Mouse (Mus musculus) brown adipose tissue, adult 24 weeks (tissue): ENCODE data around the gene Baz1a. TPM values are rescaled to one million over a fixed set of nuclear protein-coding genes. Genes with fewer than 3 reads are reported as not detected.
A peak's percentile ranks its signal among the peaks of the same experiment; 100 is the strongest.
"Not testable (repeated sequence)": the region's sequence is repeated elsewhere in the genome, so short reads cannot be mapped to it uniquely, and the experiment has no call there.

Experiments used
- H3K27ac ChIP-seq: fragments of 200-500 bp; replicated peaks from 2 replicates; pipeline ENCODE4 v1.5.1; 2012; ENCODE audit warnings: low read depth, mild to moderate bottlenecking, low read length
- H3K4me1 ChIP-seq: fragments of 200-500 bp; 2 replicates; pipeline ENCODE4 v1.6.1; 2012; ENCODE audit warnings: low read length, mixed read lengths; ENCODE audit not compliant: control insufficient read depth, insufficient read depth, insufficient read length
- H3K4me3 ChIP-seq: fragments of 200-500 bp; 2 replicates; pipeline ENCODE4 v1.5.1; 2012; ENCODE audit warnings: low read depth, mild to moderate bottlenecking, low read length, moderate library complexity; ENCODE audit not compliant: insufficient read depth
- polyA plus RNA-seq: library from polyadenylated mRNA; stranded (reverse); fragments of >200 nt; gene quantifications from 2 replicates; pipeline ENCODE4 v1.2.4, GENCODE M21; 2012; ENCODE audit not compliant: missing spikeins, insufficient read depth, insufficient read length

Baz1a gene
- polyA plus RNA-seq, 1 experiment = 3.6 TPM

GRCm38 (mm10) chr12:55023284-55023683 is 9.1 kb upstream of the Baz1a start:
- no peak overlapping the region for H3K27ac ChIP-seq
- no peaks in the 10 kb centered on the region for H3K4me1 ChIP-seq
- H3K4me3 ChIP-seq = no peak overlapping the region

- H3K4me3 ChIP-seq = no peak overlapping the region
- H3K27ac ChIP-seq = peak overlapping the region; percentile 66
- no peaks in the 10 kb centered on the region for H3K4me1 ChIP-seq
These were observed 5.3 kb upstream of the Baz1a start for GRCm38 (mm10) chr12:55019421-55019877.

DNA sequence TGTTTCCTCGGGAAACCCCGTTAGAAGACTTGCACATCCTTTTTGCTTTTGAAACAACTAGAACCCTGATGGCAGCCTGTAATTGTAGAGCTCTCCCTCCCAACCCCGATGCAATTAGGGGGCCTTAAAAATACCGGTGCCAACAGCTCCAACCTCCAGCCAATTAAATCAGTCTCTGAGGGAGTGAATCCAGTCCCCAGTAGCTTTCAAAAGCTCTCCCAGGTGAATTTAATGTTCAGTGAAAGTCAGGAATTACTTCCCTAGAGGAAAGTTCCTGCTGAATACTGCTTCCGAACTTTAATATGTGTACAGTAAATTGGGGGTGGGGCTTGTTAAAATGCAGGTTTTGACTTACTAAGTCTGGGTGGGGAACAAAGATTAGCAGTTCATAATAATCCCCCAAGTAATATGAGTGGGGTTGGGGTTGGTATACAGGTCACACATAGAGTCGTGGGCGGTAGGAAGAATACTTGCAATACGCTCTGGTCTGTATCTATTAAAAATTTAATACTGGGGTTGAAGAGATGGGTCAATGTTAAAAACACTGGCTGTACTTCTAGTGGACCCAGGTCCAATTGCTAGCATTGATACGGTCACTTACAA is 3.1 kb upstream of the Baz1a start:
- H3K4me1 ChIP-seq = no peaks in the 10 kb centered on the region
- no peak overlapping the region for H3K4me3 ChIP-seq
- H3K27ac ChIP-seq = no peak overlapping the region

GRCm38 (mm10) chr12:55016339-55017118 is 2.4 kb upstream of the Baz1a start:
- Histone ChIP-seq H3K4me3 (no peak overlapping the region), H3K27ac (no peak overlapping the region), H3K4me1 (no peaks in the 10 kb centered on the region)

DNA sequence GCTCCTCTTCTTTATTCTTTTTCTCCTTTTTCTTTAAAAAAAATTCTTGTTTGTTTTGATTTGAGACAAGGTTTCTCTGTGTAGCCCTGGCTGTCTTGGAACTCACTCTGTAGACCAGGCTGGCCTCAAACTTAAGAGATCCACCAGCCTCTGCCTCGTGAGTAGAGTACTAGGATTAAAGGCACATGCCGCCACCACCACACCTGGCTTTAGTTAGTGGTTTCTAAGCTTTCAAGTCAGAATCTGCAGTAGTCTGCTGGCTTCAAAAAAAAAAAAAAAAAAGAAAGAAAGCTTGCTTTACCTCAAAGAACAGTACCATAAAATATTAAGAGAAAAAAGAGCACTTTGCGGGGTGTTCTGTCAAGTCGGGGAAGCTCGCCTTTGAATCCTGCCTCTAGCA is 1.3 kb upstream of the Baz1a start:
- no peaks in the 10 kb centered on the region for H3K4me1 ChIP-seq
- no peak overlapping the region for H3K4me3 ChIP-seq
- no peak overlapping the region for H3K27ac ChIP-seq

DNA sequence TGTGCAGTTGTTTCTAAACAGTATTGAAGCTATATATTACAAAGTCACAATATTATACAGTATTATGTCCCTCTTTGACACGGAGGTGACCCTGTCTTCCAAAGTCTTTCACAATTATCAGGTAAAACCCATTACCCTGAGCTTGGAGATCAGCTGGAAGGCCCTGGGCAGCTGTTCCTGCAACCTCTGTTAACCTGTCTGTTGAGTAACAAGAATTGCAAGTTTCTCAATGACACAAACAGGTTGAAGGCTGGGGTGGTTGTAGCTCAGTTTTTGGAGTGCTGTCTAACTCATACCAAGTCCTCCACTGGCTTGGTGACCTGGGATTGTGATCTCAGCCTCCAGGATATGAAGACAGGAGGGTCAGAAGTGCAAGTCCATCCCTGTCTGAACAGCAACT is 1.1 kb downstream of the Baz1a start:
- Histone ChIP-seq H3K27ac (no peak overlapping the region), H3K4me1 (no peaks in the 10 kb centered on the region), H3K4me3 (no peak overlapping the region)

DNA sequence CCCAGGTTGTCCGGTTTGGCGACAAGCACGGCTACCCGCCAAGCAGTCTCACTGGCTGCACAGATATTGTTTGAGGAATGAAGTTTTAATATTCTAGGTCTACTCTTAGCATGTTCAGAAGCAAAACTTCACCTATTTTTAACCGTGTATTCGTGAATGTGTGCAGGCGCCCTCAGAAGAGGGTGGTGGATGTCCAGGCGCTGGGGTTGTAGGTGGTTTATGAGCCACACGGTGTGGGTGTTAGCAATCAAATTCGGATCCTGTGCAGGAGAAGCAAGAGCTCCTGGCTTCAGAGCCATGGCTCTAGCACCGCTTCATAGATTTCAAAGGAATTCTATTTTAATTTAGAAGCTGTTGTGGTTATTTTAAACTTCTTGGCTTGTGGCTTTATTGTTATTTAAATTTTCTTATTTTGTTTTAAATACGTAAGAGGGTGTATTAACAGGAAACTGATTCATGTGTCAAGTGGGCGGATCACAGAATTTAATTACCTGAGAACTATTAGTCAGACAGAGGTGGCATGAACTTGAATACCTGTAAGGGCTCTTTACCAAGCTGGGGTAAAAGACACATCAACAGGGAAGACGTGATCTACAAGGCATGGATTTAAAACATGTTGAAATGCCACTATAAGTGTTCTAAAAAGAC is 6.7 kb downstream of the Baz1a start:
- no peaks in the 10 kb centered on the region for H3K4me1 ChIP-seq
- H3K4me3 ChIP-seq = no peak overlapping the region
- no peak overlapping the region for H3K27ac ChIP-seq

- Histone ChIP-seq H3K4me3 (no peak overlapping the region), H3K4me1 (no peaks in the 10 kb centered on the region), H3K27ac (no peak overlapping the region)
These were observed 8.1 kb downstream of the Baz1a start for GRCm38 (mm10) chr12:55006071-55006470.

DNA sequence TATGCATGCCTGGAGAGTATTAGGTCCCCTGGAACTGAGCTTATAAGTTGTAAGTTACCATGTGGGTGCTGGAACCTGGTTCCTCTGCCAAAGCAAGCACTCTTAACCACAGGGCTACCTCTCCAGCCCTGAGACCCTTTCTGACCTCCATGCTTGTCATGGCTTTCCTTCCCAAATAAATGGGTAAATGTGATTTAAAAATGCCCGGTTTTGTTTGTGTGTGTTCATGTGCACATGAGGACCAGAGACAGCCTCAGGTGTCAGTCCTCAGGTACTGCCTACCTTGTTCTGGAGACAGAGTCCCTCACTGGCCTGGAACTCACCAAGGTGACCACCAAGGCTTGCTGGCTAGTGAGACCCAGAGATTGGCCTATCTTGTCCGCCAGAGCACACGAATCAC is 9.8 kb downstream of the Baz1a start:
- no peak overlapping the region for H3K4me3 ChIP-seq
- H3K4me1 ChIP-seq = no peaks in the 10 kb centered on the region

GRCm38 (mm10) chr12:55003843-55004242 is 10.3 kb downstream of the Baz1a start:
- no peaks in the 10 kb centered on the region for H3K4me1 ChIP-seq
- H3K27ac ChIP-seq = no peak overlapping the region
- no peak overlapping the region for H3K4me3 ChIP-seq

More for the DNA sequence above, 9.8 kb downstream of the Baz1a start:
- no peak overlapping the region for H3K27ac ChIP-seq

DNA sequence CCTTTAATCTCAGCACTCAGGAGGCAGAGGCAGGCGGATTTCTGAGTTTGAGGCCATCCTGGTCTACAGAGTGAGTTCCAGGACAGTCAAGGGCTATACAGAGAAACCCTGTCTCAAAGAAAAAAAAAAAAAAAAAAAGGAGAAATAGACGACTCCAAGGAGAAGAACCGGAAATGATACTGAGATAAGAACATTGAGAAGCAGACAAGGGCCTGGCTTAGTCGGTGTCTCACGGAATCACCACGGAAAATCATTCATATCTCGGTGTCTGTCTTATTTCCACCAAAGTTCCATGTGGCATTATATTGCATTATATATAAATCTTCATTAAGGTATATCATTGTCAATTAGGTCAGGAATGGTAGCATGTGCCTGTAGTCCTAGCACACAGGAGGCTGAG is 11.6 kb downstream of the Baz1a start:
- H3K4me1 ChIP-seq, H3K4me3 ChIP-seq, H3K27ac ChIP-seq: not testable (repeated sequence)

DNA sequence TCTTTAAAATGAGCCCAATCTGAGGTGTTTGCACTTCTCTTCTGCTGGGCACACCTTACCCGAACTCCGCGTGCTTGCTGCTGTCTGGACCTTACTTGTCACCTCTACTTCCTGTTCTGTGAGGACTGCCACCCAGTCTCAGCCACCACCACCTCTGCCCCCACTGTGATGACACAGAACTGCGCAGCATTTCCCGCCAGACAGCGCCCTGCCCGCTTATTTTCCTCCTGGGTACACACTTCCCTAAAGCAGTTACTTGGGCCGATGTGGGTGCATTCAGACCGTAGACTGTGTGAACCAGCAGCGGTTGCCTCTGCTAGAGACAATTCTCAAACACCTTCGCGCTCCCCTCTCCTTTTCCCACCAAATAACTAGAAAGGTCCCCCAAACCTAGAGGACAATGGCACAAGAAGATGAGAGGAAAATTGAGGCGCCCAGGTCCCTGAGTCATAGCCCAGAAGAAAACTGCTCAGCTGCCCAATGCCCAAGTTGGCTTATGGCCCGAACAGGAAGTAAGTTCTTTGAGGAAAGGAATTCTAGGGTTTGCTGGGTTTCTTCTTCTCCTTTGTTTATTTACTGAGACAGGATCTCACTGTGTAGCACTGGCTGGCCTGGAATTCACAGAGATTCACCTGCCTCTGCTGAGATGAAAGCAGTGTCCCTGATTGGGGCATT is 15.0 kb downstream of the Baz1a start:
- no peak overlapping the region; the same call in 1 of the 2 replicates for H3K27ac ChIP-seq
- H3K4me1 ChIP-seq = no peaks in the 10 kb centered on the region
- no peak overlapping the region for H3K4me3 ChIP-seq

GRCm38 (mm10) chr12:54998411-54998810 is 15.7 kb downstream of the Baz1a start:
- no peaks in the 10 kb centered on the region for H3K4me1 ChIP-seq

GRCm38 (mm10) chr12:54996979-54997474 is 17.1 kb downstream of the Baz1a start:
- H3K4me1 ChIP-seq = no peaks in the 10 kb centered on the region
- H3K27ac ChIP-seq = no peak overlapping the region
- H3K4me3 ChIP-seq = no peak overlapping the region

More at GRCm38 (mm10) chr12:54998411-54998810, 15.7 kb downstream of the Baz1a start:
- Histone ChIP-seq H3K27ac (no peak overlapping the region), H3K4me3 (no peak overlapping the region)

DNA sequence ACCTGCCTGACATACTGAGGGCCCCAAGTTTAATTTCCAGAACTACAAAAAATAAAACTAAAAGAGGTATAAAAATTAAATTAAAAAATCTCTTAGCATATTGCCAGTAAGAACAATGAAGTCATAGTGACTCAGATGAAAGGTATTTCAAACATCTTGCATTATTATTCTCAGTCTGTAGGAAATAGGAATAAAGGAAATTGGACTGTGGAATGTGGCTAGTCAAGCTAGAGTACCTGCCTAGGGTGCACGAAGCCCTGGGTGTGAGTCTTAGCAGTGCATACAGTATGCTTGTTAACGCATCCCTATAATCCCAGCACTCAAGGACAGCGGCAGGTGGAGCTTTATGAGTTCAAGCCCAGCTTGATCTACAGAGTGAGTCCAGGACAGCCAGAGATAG is 18.2 kb downstream of the Baz1a start:
- Histone ChIP-seq H3K27ac (no peak overlapping the region), H3K4me3 (no peak overlapping the region), H3K4me1 (no peaks in the 10 kb centered on the region)
